Mouse (Mus musculus) mouse embryonic stem cell (cell line): ENCODE measurements around the gene Tmem210.

Experiments
- in situ Hi-C, 2 experiments: fragments of 300-500 bp; cut with MboI; formaldehyde crosslinking; loops; 1 replicate in 1 of 2; 3 replicates in 1 of 2; pipeline ENCODE4 v1.14.3; 2019 to 2020; ENCODE audit warnings: low sequenced_read_pairs in 2 of 2, low pct_unique_long_range_greater_than_20kb in 1 of 2, mixed read lengths in 1 of 2; ENCODE audit not compliant: unreplicated experiment in 1 of 2

Gene Tmem210

GRCm38 (mm10) chr2:25290101-25290815 is 2.3 kb downstream of the Tmem210 start:
- in situ Hi-C loops = no loop called here

GRCm38 (mm10) chr2:25290816-25291130 is 2.8 kb downstream of the Tmem210 start:
- in situ Hi-C loops = no loop called here

GRCm38 (mm10) chr2:25291184-25292053 is 3.5 kb downstream of the Tmem210 start:
- in situ Hi-C loops = no loop called here

- in situ Hi-C loops = no loop called here
Measured at GRCm38 (mm10) chr2:25292054-25292544, 4.2 kb downstream of the Tmem210 start.

GRCm38 (mm10) chr2:25292856-25293255 is 4.9 kb downstream of the Tmem210 start:
- in situ Hi-C loops = no loop called here

GRCm38 (mm10) chr2:25293706-25294105 is 5.8 kb downstream of the Tmem210 start:
- in situ Hi-C loops = no loop called here

GRCm38 (mm10) chr2:25297093-25297492 is 9.1 kb downstream of the Tmem210 start:
- in situ Hi-C loops = no loop called here

- in situ Hi-C loops = no loop called here
Measured at GRCm38 (mm10) chr2:25298046-25298445, 10.1 kb downstream of the Tmem210 start.

- in situ Hi-C loops = no loop called here
Measured at GRCm38 (mm10) chr2:25303452-25303851, 15.5 kb downstream of the Tmem210 start.

- in situ Hi-C loops = no loop called here
Measured at GRCm38 (mm10) chr2:25303931-25304656, 16.1 kb downstream of the Tmem210 start.

GRCm38 (mm10) chr2:25304657-25305541 is 17.0 kb downstream of the Tmem210 start:
- in situ Hi-C loops = no loop called here

GRCm38 (mm10) chr2:25305587-25306359 is 17.8 kb downstream of the Tmem210 start:
- in situ Hi-C loops = no loop called here

GRCm38 (mm10) chr2:25310180-25310579 is 22.2 kb downstream of the Tmem210 start:
- in situ Hi-C loops = no loop called here

- in situ Hi-C loops = no loop called here
Measured at GRCm38 (mm10) chr2:25310969-25311368, 23.0 kb downstream of the Tmem210 start.

GRCm38 (mm10) chr2:25311491-25311891 is 23.5 kb downstream of the Tmem210 start:
- in situ Hi-C loops = no loop called here

GRCm38 (mm10) chr2:25318119-25318966 is 30.4 kb downstream of the Tmem210 start:
- in situ Hi-C loops = no loop called here
